26 mouse cellular contexts compared by ENCODE assay signal in genomic region chr19:15736200-15736599, GRCm38 (mm10).
"Had no signal": no experiment of that assay in that cellular context is flagged by ENCODE, and none has a peak within 500 bp of the region (broad histone marks: within the 10 kb centered on the region; RNA-seq: fewer than 3 reads in every experiment).

No protein-coding gene starts in this region.

- H3K9me3 ChIP-seq: embryonic facial prominence, embryonic 10.5 days; embryonic facial prominence, embryonic 12.5 days; embryonic facial prominence, embryonic 13.5 days; embryonic facial prominence, embryonic 15.5 days; forebrain, embryonic 10.5 days; forebrain, embryonic 12.5 days; forebrain, embryonic 13.5 days; forebrain, embryonic 15.5 days had no signal

- H3K9ac ChIP-seq: embryonic facial prominence, embryonic 12.5 days; embryonic facial prominence, embryonic 13.5 days; embryonic facial prominence, embryonic 15.5 days; forebrain, embryonic 12.5 days; forebrain, embryonic 13.5 days; forebrain, embryonic 15.5 days; forebrain, postnatal 0 days had no signal

- H3K27me3 ChIP-seq: embryonic facial prominence, embryonic 12.5 days; embryonic facial prominence, embryonic 13.5 days; embryonic facial prominence, embryonic 15.5 days; forebrain, embryonic 13.5 days; forebrain, embryonic 15.5 days had no signal

- DNase-seq: cerebellum, adult 9-10 months; cerebellum, adult 9-11 months; cerebellum, postnatal 10 days; cerebellum, postnatal 14 days; cerebellum, postnatal 25 days; cerebellum, postnatal 36 days; embryo, embryonic 11 days; forebrain, postnatal 0 days; gastrocnemius, adult 2 months; gastrocnemius, postnatal 14 days; gastrocnemius, postnatal 25 days; gastrocnemius, postnatal 36 days; heart, adult 11 months; heart, adult 18-20 months; heart, adult 2 months had no signal

- H3K4me3 ChIP-seq: embryonic facial prominence, embryonic 10.5 days; embryonic facial prominence, embryonic 12.5 days; embryonic facial prominence, embryonic 13.5 days; embryonic facial prominence, embryonic 15.5 days; erythroblast, embryonic 14.5 days; forebrain, embryonic 10.5 days; forebrain, embryonic 12.5 days; forebrain, embryonic 13.5 days; forebrain, embryonic 15.5 days; gastrocnemius, adult 2 months; heart, adult 2 months had no signal

- H3K36me3 ChIP-seq: embryonic facial prominence, embryonic 10.5 days; embryonic facial prominence, embryonic 12.5 days; embryonic facial prominence, embryonic 13.5 days; embryonic facial prominence, embryonic 15.5 days; forebrain, embryonic 10.5 days; forebrain, embryonic 12.5 days; forebrain, embryonic 15.5 days had no signal

- H3K4me2 ChIP-seq: embryonic facial prominence, embryonic 12.5 days; embryonic facial prominence, embryonic 13.5 days; embryonic facial prominence, embryonic 15.5 days; forebrain, embryonic 12.5 days; forebrain, embryonic 13.5 days; forebrain, embryonic 15.5 days had no signal

- H3K4me1 ChIP-seq: embryonic facial prominence, embryonic 13.5 days; embryonic facial prominence, embryonic 15.5 days; forebrain, embryonic 13.5 days had no signal

- ATAC-seq: forebrain, embryonic 13.5 days; forebrain, embryonic 14.5 days; forebrain, embryonic 15.5 days; forebrain, embryonic 16.5 days; forebrain, postnatal 0 days had no signal

- H3K27ac ChIP-seq: embryonic facial prominence, embryonic 10.5 days; embryonic facial prominence, embryonic 12.5 days; embryonic facial prominence, embryonic 13.5 days; embryonic facial prominence, embryonic 15.5 days; forebrain, embryonic 10.5 days; forebrain, embryonic 12.5 days; forebrain, embryonic 13.5 days; forebrain, embryonic 15.5 days; gastrocnemius, adult 2 months; heart, adult 2 months had no signal
